Mouse (Mus musculus): ENCODE results near the gene Haus7.

- TF ChIP-seq CTCF (conservative IDR thresholded peaks at IDR 0.05; ENCODE audit: low read length) (no peak), NANOG (IDR thresholded peaks at IDR 0.05; ENCODE audit: borderline replicate concordance, low read length) (no peak)
Observed at GRCm38 (mm10) chrX:73506577-73506976, 47.7 kb upstream of the Haus7 start.

All from E14TG2a.4 (cell line).